In the genomic region with DNA sequence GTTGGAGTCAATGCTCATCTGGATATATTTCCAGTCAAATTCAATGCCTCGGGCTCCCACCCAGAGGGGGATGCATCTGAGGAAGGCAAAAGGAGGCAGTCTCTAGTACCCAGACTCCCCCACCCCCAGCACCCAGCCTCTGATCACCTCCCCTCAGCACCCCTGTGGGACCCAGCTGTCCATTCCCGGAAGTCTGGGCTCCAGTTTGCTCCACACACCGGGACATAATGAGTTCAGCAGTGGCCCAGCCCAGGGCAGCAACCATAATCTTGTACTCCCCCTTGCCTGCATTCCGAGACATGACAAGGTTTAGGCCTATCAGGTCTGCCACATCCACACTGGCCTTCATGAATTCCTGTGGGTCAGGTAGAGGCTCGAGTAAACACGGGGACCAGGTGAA, we compare ENCODE assay signal across 10 mouse cellular contexts. TPM values are rescaled to one million over a fixed set of nuclear protein-coding genes. Genes with fewer than 3 reads are reported as not detected.
DNase-seq lines count a peak whose midpoint lies in the region; ATAC-seq and TF ChIP-seq lines count a peak whose summit lies in the region.
"Had no signal": no experiment of that assay in that cellular context is flagged by ENCODE, and none has a peak within 500 bp of the region (broad histone marks: within the 10 kb centered on the region; RNA-seq: fewer than 3 reads in every experiment).

No protein-coding gene starts in this region.

- no peak for DNase-seq in gastrocnemius, adult 2 months
- DNase-seq in gastrocnemius, postnatal 4 days (ENCODE audit: low spot score in 2 of 2), result no peak
- DNase-seq in liver, embryonic 14.5 days (ENCODE audit: low read depth in 3 of 3, low spot score in 3 of 3), result no peak
- DNase-seq in frontal cortex, postnatal 10 days (ENCODE audit: low spot score in 2 of 2), result no peak
- no peak for DNase-seq in urinary bladder, postnatal 10 days (ENCODE audit: low spot score)
- no peak for DNase-seq in cerebellum, adult 11 months
- DNase-seq: cerebellum, adult 9-10 months; lung, postnatal 4 days had no signal

- no peak for TF ChIP-seq EP300 in liver, embryonic 14.5 days (IDR thresholded peaks at IDR 0.05; ENCODE audit: low read depth)

- peak overlapping the region; percentile 70 for H3K4me2 ChIP-seq in forebrain, embryonic 15.5 days (replicated peaks)
- peak overlapping the region; percentile 84 for H3K4me2 ChIP-seq in liver, embryonic 14.5 days (ENCODE audit: low read depth)

- H3K27ac ChIP-seq in gastrocnemius, adult 2 months, result peak overlapping the region; percentile 92
- no peak overlapping the region for H3K27ac ChIP-seq in forebrain, embryonic 15.5 days (replicated peaks)
- H3K27ac ChIP-seq in liver, embryonic 14.5 days, result no peak overlapping the region

- H3K4me1 ChIP-seq in forebrain, embryonic 15.5 days, result peaks cover 30% of the 10 kb centered on the region
- H3K4me1 ChIP-seq in liver, embryonic 14.5 days (replicated peaks; ENCODE audit: control insufficient read depth in 2 of 2, insufficient read depth in 2 of 2, low read length in 1 of 2), result peaks cover 7 to 11% of the 10 kb centered on the region in 2 experiments; a peak in 3 of 4 replicates

- no peaks in the 10 kb centered on the region for H3K36me3 ChIP-seq in C2C12 (ENCODE audit: control insufficient read depth, insufficient read depth)
- peaks cover 20% of the 10 kb centered on the region; the same call in 1 of the 2 replicates for H3K36me3 ChIP-seq in forebrain, embryonic 15.5 days
- H3K36me3 ChIP-seq in liver, embryonic 14.5 days (replicated peaks; ENCODE audit: control insufficient read depth, insufficient read depth, low read depth), result 0 out of 2 replicates have a peak, but pooled peaks cover 2% of the 10 kb centered on the region

- H3K27me3 ChIP-seq in C2C12 (ENCODE audit: control insufficient read depth, insufficient read depth, insufficient read length), result no peaks in the 10 kb centered on the region
- H3K27me3 ChIP-seq in forebrain, embryonic 15.5 days, result no peaks in the 10 kb centered on the region
- H3K27me3 ChIP-seq in liver, embryonic 14.5 days (ENCODE audit: control insufficient read depth, insufficient read depth, low read length), result no peaks in the 10 kb centered on the region

- intact Hi-C loops in gastrocnemius, adult 2 months (cut with DNase I), result loop anchor here (2.0 to 5.0 kb wide), 2 partner anchors 76 to 405 kb away; a partner anchor contains a TSS

- H3K4me3 ChIP-seq in gastrocnemius, adult 2 months, result peak overlapping the region; percentile 96
- H3K4me3 ChIP-seq in C2C12 (ENCODE audit: insufficient read depth, poor library complexity, severe bottlenecking), result peak overlapping the region; percentile 48
- peak overlapping the region; percentile 59 for H3K4me3 ChIP-seq in forebrain, embryonic 15.5 days
- H3K4me3 ChIP-seq in liver, embryonic 14.5 days (ENCODE audit: insufficient read depth in 1 of 2, low read depth in 2 of 2, low read length in 2 of 2), result peak overlapping the region; percentile 75 to 85

- H3ac ChIP-seq in C2C12 (ENCODE audit: control insufficient read depth, insufficient read length, low read depth), result peak overlapping the region; percentile 83

- peak overlapping the region; percentile 62; the same call in 1 of the 2 replicates for H3K9ac ChIP-seq in forebrain, embryonic 15.5 days (replicated peaks)
- H3K9ac ChIP-seq in liver, embryonic 14.5 days (replicated peaks), result peak overlapping the region; percentile 86

- 89% methylated on average over 6 of the region's 6 CpGs for WGBS in forebrain, embryonic 15.5 days
- WGBS in liver, embryonic 14.5 days (ENCODE audit: insufficient replicate concordance), result 64% methylated on average over 6 of the region's 6 CpGs

- TF ChIP-seq CTCF in gastrocnemius, adult 2 months (IDR thresholded peaks at IDR 0.05), result no peak
- no peak for TF ChIP-seq CTCF in C2C12 (IDR thresholded peaks at IDR 0.05; ENCODE audit: control insufficient read depth, insufficient read depth, insufficient read length)
- TF ChIP-seq CTCF in liver, embryonic 14.5 days (IDR thresholded peaks at IDR 0.05; ENCODE audit: low read depth), result no peak

- H3K79me2 ChIP-seq in C2C12 (ENCODE audit: control insufficient read depth, insufficient read depth), result peaks cover 15% of the 10 kb centered on the region

- no peak for ATAC-seq in forebrain, embryonic 15.5 days (replicated peaks)
- ATAC-seq in liver, embryonic 14.5 days (ENCODE audit: insufficient read depth), result no peak

- no peaks in the 10 kb centered on the region for H3K9me3 ChIP-seq in forebrain, embryonic 15.5 days
- no peaks in the 10 kb centered on the region for H3K9me3 ChIP-seq in liver, embryonic 14.5 days (ENCODE audit: control insufficient read depth, low read length)

- H3K79me3 ChIP-seq in C2C12 (ENCODE audit: low read depth), result peaks cover 7% of the 10 kb centered on the region

TF ChIP-seq in C2C12, 6 proteins besides CTCF, POLR2A, EP300 and RAD21:
- TF ChIP-seq FOSL1 (IDR thresholded peaks at IDR 0.05; ENCODE audit: insufficient read depth, low read length, poor library complexity, severe bottlenecking) (no peak), MYOD1 (IDR thresholded peaks at IDR 0.05; ENCODE audit: control insufficient read depth, insufficient read length, low read depth) (no peak), USF1 (IDR thresholded peaks at IDR 0.05; ENCODE audit: low read depth) (no peak)

RNA-seq across cellular contexts. Expression of a gene that starts 1.1 kb away (rescaled TPM):
- 100 to 1,000 TPM; 232 to 255 TPM for total RNA-seq in gastrocnemius, adult 2 months (2021)
- total RNA-seq in gastrocnemius, postnatal 4 days (2021), result 100 to 1,000 TPM; 144 to 145 TPM
- 168 TPM for polyA plus RNA-seq in C2C12 (2012; fragmentation: generic; extraction: Trizol)
- polyA plus RNA-seq in forebrain, embryonic 15.5 days (2015; fragmentation: Nextera tagmentation; extraction: Ambion mirVana), result 197 and 199 TPM in 2 replicates
- 63.3 and 64.4 TPM in 2 replicates for polyA plus RNA-seq in liver, embryonic 14.5 days (2012; rRNA removed)
- 110 and 117 TPM in 2 replicates for polyA plus RNA-seq in liver, embryonic 14.5 days (2014; fragmentation: Nextera tagmentation; extraction: Ambion mirVana)

RNA-seq across cellular contexts. Expression of a gene that starts 15.3 kb away (rescaled TPM):
- total RNA-seq in gastrocnemius, adult 2 months (2021), result not detected
- not detected for total RNA-seq in gastrocnemius, postnatal 4 days (2021)
- not detected for polyA plus RNA-seq in C2C12 (2012; fragmentation: generic; extraction: Trizol)
- 1.1 TPM in 2 replicates for polyA plus RNA-seq in forebrain, embryonic 15.5 days (2015; fragmentation: Nextera tagmentation; extraction: Ambion mirVana)
- not detected in 2 replicates for polyA plus RNA-seq in liver, embryonic 14.5 days (2012; rRNA removed)
- polyA plus RNA-seq in liver, embryonic 14.5 days (2014; fragmentation: Nextera tagmentation; extraction: Ambion mirVana), result not detected in 2 replicates

RNA-seq across cellular contexts. Expression of a gene that starts 16.2 kb away (rescaled TPM):
- under 1 TPM; 0.13 to 0.14 TPM for total RNA-seq in gastrocnemius, adult 2 months (2021)
- not detected for total RNA-seq in gastrocnemius, postnatal 4 days (2021)
- polyA plus RNA-seq in C2C12 (2012; fragmentation: generic; extraction: Trizol), result not detected
- polyA plus RNA-seq in forebrain, embryonic 15.5 days (2015; fragmentation: Nextera tagmentation; extraction: Ambion mirVana), result 1.1 and 1.9 TPM in 2 replicates
- polyA plus RNA-seq in liver, embryonic 14.5 days (2012; rRNA removed), result 0.97 and 1.6 TPM in 2 replicates
- polyA plus RNA-seq in liver, embryonic 14.5 days (2014; fragmentation: Nextera tagmentation; extraction: Ambion mirVana), result 0.43 and 2.1 TPM in 2 replicates

RNA-seq across cellular contexts. Expression of a gene that starts 23.1 kb away (rescaled TPM):
- total RNA-seq in gastrocnemius, adult 2 months (2021), result 1 to 10 TPM; 2.8 to 4.7 TPM
- total RNA-seq in gastrocnemius, postnatal 4 days (2021), result 1 to 10 TPM; 4.1 to 4.6 TPM
- 3.6 TPM for polyA plus RNA-seq in C2C12 (2012; fragmentation: generic; extraction: Trizol)
- 1.6 and 2.0 TPM in 2 replicates for polyA plus RNA-seq in forebrain, embryonic 15.5 days (2015; fragmentation: Nextera tagmentation; extraction: Ambion mirVana)
- polyA plus RNA-seq in liver, embryonic 14.5 days (2012; rRNA removed), result 0.12 and 0.37 TPM in 2 replicates
- polyA plus RNA-seq in liver, embryonic 14.5 days (2014; fragmentation: Nextera tagmentation; extraction: Ambion mirVana), result not detected in 2 replicates

RNA-seq across cellular contexts. Expression of a gene that starts 29.5 kb away (rescaled TPM):
- not detected for total RNA-seq in gastrocnemius, adult 2 months (2021)
- not detected for total RNA-seq in gastrocnemius, postnatal 4 days (2021)
- not detected for polyA plus RNA-seq in C2C12 (2012; fragmentation: generic; extraction: Trizol)
- polyA plus RNA-seq in forebrain, embryonic 15.5 days (2015; fragmentation: Nextera tagmentation; extraction: Ambion mirVana), result not detected in 2 replicates
- 0.13 and 0.32 TPM in 2 replicates for polyA plus RNA-seq in liver, embryonic 14.5 days (2012; rRNA removed)
- 1.2 and 2.0 TPM in 2 replicates for polyA plus RNA-seq in liver, embryonic 14.5 days (2014; fragmentation: Nextera tagmentation; extraction: Ambion mirVana)
